Mouse (Mus musculus): Measurements from ENCODE around the gene Ccnl2.

- TF ChIP-seq CTCF (IDR thresholded peaks at IDR 0.05; ENCODE audit: low read depth) (no peak), EP300 (IDR thresholded peaks at IDR 0.05; ENCODE audit: low read depth) (no peak)
Observed at GRCm38 (mm10) chr4:155780895-155781294, 31.4 kb upstream of the Ccnl2 start.
